Mouse (Mus musculus): ENCODE data around the gene Pgam2. TPM values are rescaled to one million over a fixed set of nuclear protein-coding genes. Genes with fewer than 3 reads are reported as not detected.

Pgam2 gene
- total and polyA plus RNA-seq, 3 experiments = 0.58 to 1.8 TPM; not detected in 1

DNA sequence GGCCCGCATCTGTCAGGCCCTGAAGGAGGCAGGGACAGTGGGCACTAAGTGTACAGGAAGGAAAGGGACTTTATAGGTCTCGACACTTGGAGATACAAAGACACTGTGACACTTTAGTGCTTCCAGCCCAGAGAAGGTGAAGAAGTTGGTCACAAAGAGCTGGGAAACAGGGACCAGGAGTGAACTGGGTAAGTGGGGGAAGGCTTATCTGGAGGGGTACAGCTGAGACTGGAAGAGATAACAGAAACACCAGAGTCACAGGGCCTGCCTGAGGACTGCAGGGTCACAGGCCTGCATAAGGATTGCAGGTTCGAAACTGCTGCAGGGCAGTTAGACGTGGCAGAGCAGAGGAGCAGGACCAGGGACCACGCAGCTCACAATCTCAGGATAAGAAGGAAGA, 24.4 kb upstream of the Pgam2 start:
- H3K36me3 ChIP-seq (ENCODE audit: control insufficient read depth in 1 of 2, insufficient read depth in 2 of 2, low read length in 2 of 2) = peaks cover 10 to 14% of the 10 kb centered on the region in 2 experiments
- no peak overlapping the region for H3K4me3 ChIP-seq (ENCODE audit: control insufficient read depth in 1 of 2, insufficient read depth in 1 of 2, low read depth in 2 of 2, low read length in 2 of 2)
- H3K79me2 ChIP-seq (ENCODE audit: control insufficient read depth, insufficient read depth, low read length, poor library complexity) = no peaks in the 10 kb centered on the region
- H3K9me3 ChIP-seq (replicated peaks; ENCODE audit: insufficient read depth, low read length) = no peaks in the 10 kb centered on the region
- H3K27me3 ChIP-seq (ENCODE audit: control insufficient read depth in 1 of 2, insufficient read depth in 2 of 2, low read length in 2 of 2) = no peaks in the 10 kb centered on the region
- no peak for DNase-seq (ENCODE audit: low read depth, low spot score)
- no peak overlapping the region for H3K27ac ChIP-seq (ENCODE audit: control insufficient read depth, low read depth, low read length)
- TF ChIP-seq E2F4 (IDR thresholded peaks at IDR 0.05; ENCODE audit: borderline replicate concordance, low read depth, low read length) = no peak
- TF ChIP-seq CHD1 (IDR thresholded peaks at IDR 0.05; ENCODE audit: low read depth, low read length) = no peak
- no peak for TF ChIP-seq TBP (IDR thresholded peaks at IDR 0.05; ENCODE audit: low read depth, low read length)
- no peak for TF ChIP-seq MEF2A (IDR thresholded peaks at IDR 0.05; ENCODE audit: extremely low read depth, insufficient replicate concordance, low read depth, low read length, poor library complexity, severe bottlenecking)
- TF ChIP-seq UBTF (IDR thresholded peaks at IDR 0.05; ENCODE audit: borderline replicate concordance, insufficient read depth, low read depth, low read length) = no peak
- TF ChIP-seq MYC (IDR thresholded peaks at IDR 0.05; ENCODE audit: low read depth, low read length) = no peak
- no peak for TF ChIP-seq USF1 (IDR thresholded peaks at IDR 0.05; ENCODE audit: low read depth, low read length)
- no peak for TF ChIP-seq CHD2 (IDR thresholded peaks at IDR 0.05; ENCODE audit: low read length)
- no peak for TF ChIP-seq HCFC1 (IDR thresholded peaks at IDR 0.05; ENCODE audit: low read depth, low read length)
- TF ChIP-seq RAD21 (IDR thresholded peaks at IDR 0.05; ENCODE audit: low read depth, low read length) = no peak
- TF ChIP-seq EP300 (IDR thresholded peaks at IDR 0.05; ENCODE audit: low read depth in 1 of 2, low read length in 2 of 2) = peak; percentile 65
- TF ChIP-seq SMC3 (IDR thresholded peaks at IDR 0.05; ENCODE audit: low read depth, low read length) = no peak
- peak; percentile 86 for TF ChIP-seq ETS1 (IDR thresholded peaks at IDR 0.05; ENCODE audit: low read depth, low read length)
- no peak for TF ChIP-seq ZKSCAN1 (IDR thresholded peaks at IDR 0.05; ENCODE audit: low read depth, low read length)
- TF ChIP-seq USF2 (IDR thresholded peaks at IDR 0.05; ENCODE audit: borderline replicate concordance in 1 of 2, insufficient read depth in 1 of 2, low read depth in 1 of 2, low read length in 2 of 2) = no peak
- no peak for TF ChIP-seq ELF1 (IDR thresholded peaks at IDR 0.05; ENCODE audit: low read depth, low read length)
- no peak for TF ChIP-seq JUND (IDR thresholded peaks at IDR 0.05; ENCODE audit: low read depth, low read length)
- TF ChIP-seq GATA1 (IDR thresholded peaks at IDR 0.05; ENCODE audit: low read depth, low read length) = peak; percentile 89
- no peak for TF ChIP-seq MXI1 (IDR thresholded peaks at IDR 0.05; ENCODE audit: low read depth, low read length)
- TF ChIP-seq MYB (IDR thresholded peaks at IDR 0.05; ENCODE audit: low read depth, low read length) = no peak
- no peak for TF ChIP-seq MAX (IDR thresholded peaks at IDR 0.05; ENCODE audit: low read length)
- peak; percentile 27; the same call in 1 of the 2 replicates for TF ChIP-seq TAL1 (IDR thresholded peaks at IDR 0.05; ENCODE audit: low read length)
- TF ChIP-seq NRF1 (IDR thresholded peaks at IDR 0.05; ENCODE audit: insufficient read depth, low read depth, low read length, poor library complexity, severe bottlenecking) = no peak
- TF ChIP-seq BHLHE40 (IDR thresholded peaks at IDR 0.05; ENCODE audit: borderline replicate concordance, low read depth, low read length) = no peak
- TF ChIP-seq GABPA (IDR thresholded peaks at IDR 0.05; ENCODE audit: low read depth, low read length) = no peak
- peak; percentile 81 for TF ChIP-seq TCF12 (IDR thresholded peaks at IDR 0.05; ENCODE audit: low read depth, low read length)
- TF ChIP-seq CTCF (IDR thresholded peaks at IDR 0.05 in 2 of 3, conservative IDR thresholded peaks at IDR 0.05 in 1 of 3; ENCODE audit: control insufficient read depth in 1 of 3, insufficient read depth in 1 of 3, low read depth in 2 of 3, low read length in 3 of 3, poor library complexity in 1 of 3, severe bottlenecking in 1 of 3) = no peak
- no peak for TF ChIP-seq ZMIZ1 (IDR thresholded peaks at IDR 0.05; ENCODE audit: low read depth, low read length)
- TF ChIP-seq MAZ (IDR thresholded peaks at IDR 0.05; ENCODE audit: low read depth, low read length) = no peak
- TF ChIP-seq ZC3H11A (IDR thresholded peaks at IDR 0.05; ENCODE audit: low read depth, low read length) = no peak
- no peak for TF ChIP-seq MAFK (IDR thresholded peaks at IDR 0.05; ENCODE audit: borderline replicate concordance, low read depth, low read length)
- peak; percentile 55; the same call in 1 of the 2 replicates for TF ChIP-seq SIN3A (IDR thresholded peaks at IDR 0.05; ENCODE audit: low read length)
- TF ChIP-seq RCOR1 (IDR thresholded peaks at IDR 0.05; ENCODE audit: low read depth, low read length) = 0 out of 2 replicates have a peak, but pooled peaks have one; percentile 37
- peaks cover 11 to 16% of the 10 kb centered on the region in 2 experiments for H3K4me1 ChIP-seq (ENCODE audit: control insufficient read depth in 1 of 2, insufficient read depth in 2 of 2, low read length in 2 of 2)
- no peak overlapping the region for H3K9ac ChIP-seq (ENCODE audit: control insufficient read depth, low read depth, low read length, poor library complexity, severe bottlenecking)
